Mouse (Mus musculus): Measurements from ENCODE around the gene Ager. TPM values are rescaled to one million over a fixed set of nuclear protein-coding genes. Genes with fewer than 3 reads are reported as not detected.

Gene Ager
- polyA plus RNA-seq, 1 experiment = 0.22 TPM

- TF ChIP-seq MYOD1 (IDR thresholded peaks at IDR 0.05; ENCODE audit: control insufficient read depth in 1 of 3, insufficient read length in 2 of 3, low read depth in 2 of 3) (no peak), REST (IDR thresholded peaks at IDR 0.05; ENCODE audit: insufficient read depth, insufficient read length) (no peak), POLR2A (IDR thresholded peaks at IDR 0.05; ENCODE audit: insufficient read length, low read depth) (no peak), CEBPB (IDR thresholded peaks at IDR 0.05; ENCODE audit: insufficient read depth, poor library complexity, severe bottlenecking) (no peak), TCF12 (IDR thresholded peaks at IDR 0.05; ENCODE audit: insufficient read depth, poor library complexity, severe bottlenecking) (no peak), TCF3 (IDR thresholded peaks at IDR 0.05; ENCODE audit: insufficient read length, low read depth) (no peak), E2F4 (IDR thresholded peaks at IDR 0.05; ENCODE audit: insufficient read depth) (no peak), SRF (IDR thresholded peaks at IDR 0.05; ENCODE audit: control insufficient read depth, insufficient read length, low read depth) (no peak), MYOG (IDR thresholded peaks at IDR 0.05; ENCODE audit: control insufficient read depth in 1 of 3, insufficient read depth in 1 of 3, insufficient read length in 2 of 3, low read depth in 2 of 3) (no peak), MAX (IDR thresholded peaks at IDR 0.05; ENCODE audit: low read depth) (no peak)
- H3ac ChIP-seq (ENCODE audit: control insufficient read depth, insufficient read length) = no peak overlapping the region
- H3K36me3 ChIP-seq (ENCODE audit: control insufficient read depth, insufficient read depth) = no peaks in the 10 kb centered on the region
- H3K4me2 ChIP-seq (ENCODE audit: low read depth) = peak overlapping the region; percentile 47
- no peak overlapping the region for H3K4me3 ChIP-seq
- H3K27me3 ChIP-seq (ENCODE audit: control insufficient read depth, insufficient read depth, insufficient read length) = no peaks in the 10 kb centered on the region
- peaks cover 9% of the 10 kb centered on the region for H3K79me2 ChIP-seq (ENCODE audit: control insufficient read depth, insufficient read depth)
These were observed 46.3 kb downstream of the Ager start for GRCm38 (mm10) chr17:34643944-34644343.

GRCm38 (mm10) chr17:34644608-34645007 is 46.9 kb downstream of the Ager start, which contains the start of gene Fkbpl:
Fkbpl (plus strand) TSS chr17:34644764.
- Histone ChIP-seq H3K27me3 (ENCODE audit: control insufficient read depth, insufficient read depth, insufficient read length) (no peaks in the 10 kb centered on the region), H3K4me3 (peak within 1 kb of the TSS; percentile 28), H3K4me2 (ENCODE audit: low read depth) (peak within 1 kb of the TSS; percentile 69), H3ac (ENCODE audit: control insufficient read depth, insufficient read length) (no peak within 1 kb of the TSS), H3K79me2 (ENCODE audit: control insufficient read depth, insufficient read depth) (peaks cover 9% of the 10 kb centered on the region), H3K36me3 (ENCODE audit: control insufficient read depth, insufficient read depth) (no peaks in the 10 kb centered on the region)
- peak in 2 of 3 experiments; percentile 2 to 25 for TF ChIP-seq MYOD1 (IDR thresholded peaks at IDR 0.05; ENCODE audit: control insufficient read depth in 1 of 3, insufficient read length in 2 of 3, low read depth in 2 of 3)
- TF ChIP-seq POLR2AphosphoS2 (IDR thresholded peaks at IDR 0.05; ENCODE audit: insufficient read length, low read depth) = peak; percentile 57
- no peak for TF ChIP-seq TCF3 (IDR thresholded peaks at IDR 0.05; ENCODE audit: insufficient read length, low read depth)
- no peak for TF ChIP-seq REST (IDR thresholded peaks at IDR 0.05; ENCODE audit: insufficient read depth, insufficient read length)
- peak; percentile 74 for TF ChIP-seq POLR2A (IDR thresholded peaks at IDR 0.05; ENCODE audit: insufficient read length, low read depth)
- TF ChIP-seq MYOG (IDR thresholded peaks at IDR 0.05; ENCODE audit: control insufficient read depth in 1 of 3, insufficient read depth in 1 of 3, insufficient read length in 2 of 3, low read depth in 2 of 3) = peak in 1 of 3 experiments; percentile 41

DNA sequence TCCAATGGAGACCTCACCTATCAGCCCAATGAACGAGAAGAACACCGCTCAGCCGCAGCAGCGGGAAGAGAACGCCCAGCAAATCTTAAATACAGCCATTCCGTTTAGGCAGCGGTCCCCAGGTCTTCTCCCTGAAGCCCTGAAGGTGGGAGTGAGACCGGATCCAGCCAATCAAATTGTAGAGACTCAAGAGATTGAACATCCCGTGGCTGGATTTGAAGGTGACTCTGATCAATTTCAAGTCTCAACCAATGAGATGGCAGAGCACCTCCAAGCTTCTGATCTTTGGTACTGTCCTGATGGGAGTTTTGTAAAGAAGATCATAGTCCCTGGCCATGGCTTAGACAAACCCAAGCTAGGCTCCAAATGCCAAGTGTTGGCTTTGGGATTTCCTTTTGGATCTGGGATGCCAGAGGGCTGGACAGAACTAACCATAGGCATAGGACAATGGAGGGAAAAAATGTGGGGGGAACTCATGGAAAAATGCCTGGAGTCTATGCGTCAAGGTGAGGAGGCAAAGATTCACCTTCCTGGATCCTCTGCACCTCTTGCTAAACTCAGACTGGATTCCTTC is 47.7 kb downstream of the Ager start:
- H3K4me2 ChIP-seq (ENCODE audit: low read depth) = peak overlapping the region; percentile 69

DNA sequence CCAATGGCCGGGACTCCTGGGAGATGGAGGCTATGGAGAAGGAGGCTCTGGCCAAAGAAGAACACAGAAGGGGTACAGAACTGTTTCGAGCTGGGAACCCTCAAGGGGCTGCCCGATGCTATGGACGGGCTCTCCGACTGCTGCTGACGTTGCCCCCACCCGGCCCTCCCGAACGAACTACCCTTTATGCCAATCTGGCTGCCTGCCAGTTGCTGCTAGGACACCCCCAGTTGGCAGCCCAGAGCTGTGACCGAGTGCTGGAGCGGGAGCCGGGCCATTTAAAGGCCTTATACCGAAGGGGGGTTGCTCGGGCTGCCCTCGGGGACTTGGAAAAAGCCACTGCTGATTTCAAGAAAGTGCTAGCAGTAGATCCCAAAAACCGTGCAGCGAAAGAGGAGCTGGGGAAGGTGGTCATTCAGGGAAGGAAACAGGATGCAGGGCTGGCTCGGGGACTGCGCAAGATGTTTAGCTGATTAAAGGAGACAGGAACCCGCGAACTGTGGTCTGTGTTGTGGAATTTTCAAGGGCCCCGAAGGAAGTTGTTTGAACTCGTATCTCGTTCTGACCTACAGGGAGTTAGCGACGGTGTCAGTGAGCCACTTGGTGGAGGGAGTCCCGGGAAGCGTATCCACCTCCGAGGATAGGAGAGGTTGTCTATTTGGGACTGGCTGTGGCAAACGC is 48.3 kb downstream of the Ager start:
- Histone ChIP-seq H3K27me3 (ENCODE audit: control insufficient read depth, insufficient read depth, insufficient read length) (no peaks in the 10 kb centered on the region), H3K4me3 (peak overlapping the region; percentile 28), H3ac (ENCODE audit: control insufficient read depth, insufficient read length) (no peak overlapping the region), H3K4me2 (ENCODE audit: low read depth) (peak overlapping the region; percentile 69), H3K36me3 (ENCODE audit: control insufficient read depth, insufficient read depth) (no peaks in the 10 kb centered on the region), H3K79me2 (ENCODE audit: control insufficient read depth, insufficient read depth) (peaks cover 9% of the 10 kb centered on the region)
- TF ChIP-seq MAX (IDR thresholded peaks at IDR 0.05; ENCODE audit: low read depth) (no peak), TCF12 (IDR thresholded peaks at IDR 0.05; ENCODE audit: insufficient read depth, poor library complexity, severe bottlenecking) (no peak), MYOG (IDR thresholded peaks at IDR 0.05; ENCODE audit: control insufficient read depth in 1 of 3, insufficient read depth in 1 of 3, insufficient read length in 2 of 3, low read depth in 2 of 3) (no peak), USF1 (IDR thresholded peaks at IDR 0.05; ENCODE audit: low read depth) (no peak), MYOD1 (IDR thresholded peaks at IDR 0.05; ENCODE audit: control insufficient read depth in 1 of 3, insufficient read length in 2 of 3, low read depth in 2 of 3) (no peak), TCF3 (IDR thresholded peaks at IDR 0.05; ENCODE audit: insufficient read length, low read depth) (no peak), CEBPB (IDR thresholded peaks at IDR 0.05; ENCODE audit: insufficient read depth, poor library complexity, severe bottlenecking) (no peak), POLR2AphosphoS2 (IDR thresholded peaks at IDR 0.05; ENCODE audit: insufficient read length, low read depth) (no peak), E2F4 (IDR thresholded peaks at IDR 0.05; ENCODE audit: insufficient read depth) (no peak), POLR2A (IDR thresholded peaks at IDR 0.05; ENCODE audit: insufficient read length, low read depth) (no peak), SRF (IDR thresholded peaks at IDR 0.05; ENCODE audit: control insufficient read depth, insufficient read length, low read depth) (no peak), REST (IDR thresholded peaks at IDR 0.05; ENCODE audit: insufficient read depth, insufficient read length) (no peak)

More for the DNA sequence above, 47.7 kb downstream of the Ager start:
- TF ChIP-seq MYOD1 (IDR thresholded peaks at IDR 0.05; ENCODE audit: control insufficient read depth in 1 of 3, insufficient read length in 2 of 3, low read depth in 2 of 3) = no peak
- no peak for TF ChIP-seq REST (IDR thresholded peaks at IDR 0.05; ENCODE audit: insufficient read depth, insufficient read length)
- no peak for TF ChIP-seq MAX (IDR thresholded peaks at IDR 0.05; ENCODE audit: low read depth)
- no peak for TF ChIP-seq POLR2AphosphoS2 (IDR thresholded peaks at IDR 0.05; ENCODE audit: insufficient read length, low read depth)
- TF ChIP-seq MYOG (IDR thresholded peaks at IDR 0.05; ENCODE audit: control insufficient read depth in 1 of 3, insufficient read depth in 1 of 3, insufficient read length in 2 of 3, low read depth in 2 of 3) = no peak
- no peak for TF ChIP-seq TCF12 (IDR thresholded peaks at IDR 0.05; ENCODE audit: insufficient read depth, poor library complexity, severe bottlenecking)
- no peak for TF ChIP-seq E2F4 (IDR thresholded peaks at IDR 0.05; ENCODE audit: insufficient read depth)
- H3K4me3 ChIP-seq = peak overlapping the region; percentile 28
- H3K79me2 ChIP-seq (ENCODE audit: control insufficient read depth, insufficient read depth) = peaks cover 9% of the 10 kb centered on the region
- no peak overlapping the region for H3ac ChIP-seq (ENCODE audit: control insufficient read depth, insufficient read length)
- no peaks in the 10 kb centered on the region for H3K27me3 ChIP-seq (ENCODE audit: control insufficient read depth, insufficient read depth, insufficient read length)
- H3K36me3 ChIP-seq (ENCODE audit: control insufficient read depth, insufficient read depth) = no peaks in the 10 kb centered on the region
